In the genomic region with DNA sequence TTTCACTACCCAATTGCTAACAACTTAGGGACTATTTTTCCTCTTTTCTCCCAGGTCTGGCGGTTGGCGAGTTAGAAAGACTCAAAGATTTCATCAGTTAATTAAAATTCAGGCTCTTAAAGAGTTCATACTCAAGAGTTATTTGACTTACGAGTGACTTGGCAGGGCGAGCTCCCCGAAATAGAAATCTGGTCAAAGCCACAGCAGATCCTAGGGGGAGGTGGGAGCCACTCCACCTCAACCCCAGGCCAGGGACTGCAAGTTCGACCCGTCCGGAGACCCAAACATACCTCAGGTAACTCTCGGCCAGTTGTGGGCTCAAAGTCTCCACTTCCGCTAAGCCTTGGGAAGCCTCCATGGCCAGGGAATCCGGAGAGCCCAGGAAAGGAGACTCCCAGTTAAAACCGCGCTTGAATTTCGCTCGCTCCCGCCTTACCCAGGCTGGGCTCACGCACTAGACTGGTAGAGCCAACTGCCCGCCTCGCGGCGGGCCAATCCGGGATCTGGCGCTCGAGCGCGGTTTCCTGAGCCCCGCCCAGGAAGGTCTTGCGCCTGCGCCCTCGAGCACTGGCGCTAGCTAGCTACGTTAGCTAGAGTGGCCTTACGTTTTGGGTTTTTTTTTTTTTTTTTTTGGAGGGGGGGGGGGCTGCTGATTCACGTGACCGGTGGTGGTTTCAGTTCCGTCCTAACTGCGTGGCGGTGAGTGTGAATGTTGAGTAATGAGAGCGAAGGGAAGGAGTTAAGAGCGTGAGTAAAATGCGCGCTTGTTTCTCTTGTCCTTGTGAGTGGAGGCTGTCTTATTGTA, we compare ENCODE assay signal across 8 mouse cellular contexts. TPM values are rescaled to one million over a fixed set of nuclear protein-coding genes. Genes with fewer than 3 reads are reported as not detected.
DNase-seq lines count a peak whose midpoint lies in the region; ATAC-seq and TF ChIP-seq lines count a peak whose summit lies in the region.

A gene (minus strand): TSS at position 474 of the 805 bp plus-strand sequence.

- no peaks in the 10 kb centered on the region for H3K27me3 ChIP-seq in forebrain, embryonic 15.5 days
- no peaks in the 10 kb centered on the region for H3K27me3 ChIP-seq in lung, embryonic 14.5 days (ENCODE audit: insufficient read depth, low read length)
- no peaks in the 10 kb centered on the region for H3K27me3 ChIP-seq in thymus, adult 2 months (ENCODE audit: control insufficient read depth, insufficient read depth, low read length)

- peak; percentile 26 for TF ChIP-seq CTCF in layer of hippocampus, adult 2 months (conservative IDR thresholded peaks at IDR 0.05)
- no peak for TF ChIP-seq CTCF in lung, embryonic 14.5 days (IDR thresholded peaks at IDR 0.05; ENCODE audit: low read depth)
- TF ChIP-seq CTCF in olfactory bulb, adult 2 months (IDR thresholded peaks at IDR 0.05; ENCODE audit: insufficient read depth, low read depth, low read length): no peak
- no peak for TF ChIP-seq CTCF in thymus, adult 2 months (IDR thresholded peaks at IDR 0.05; ENCODE audit: borderline replicate concordance, control insufficient read depth, extremely low read depth, insufficient read depth, low read length, poor library complexity)

- no peaks in the 10 kb centered on the region for H3K36me3 ChIP-seq in forebrain, embryonic 15.5 days
- no peaks in the 10 kb centered on the region for H3K36me3 ChIP-seq in lung, embryonic 14.5 days (ENCODE audit: insufficient read depth)
- no peaks in the 10 kb centered on the region for H3K36me3 ChIP-seq in thymus, adult 2 months (ENCODE audit: control insufficient read depth, insufficient read depth, low read length)

- peak within 1 kb of the TSS; percentile 70 for H3K27ac ChIP-seq in forebrain, embryonic 15.5 days (replicated peaks)
- peak within 1 kb of the TSS; percentile 74; the same call in 1 of the 2 replicates for H3K27ac ChIP-seq in layer of hippocampus, adult 2 months
- peak within 1 kb of the TSS; percentile 78 for H3K27ac ChIP-seq in lung, embryonic 14.5 days (ENCODE audit: low read depth)
- no peak within 1 kb of the TSS for H3K27ac ChIP-seq in olfactory bulb, adult 2 months (ENCODE audit: insufficient read depth, low read depth, low read length)
- H3K27ac ChIP-seq in thymus, adult 2 months (ENCODE audit: control insufficient read depth, insufficient read depth, low read length): peak within 1 kb of the TSS; percentile 91

- peak; percentile 93 for DNase-seq in ES-CJ7 (ENCODE audit: low read depth, low spot score)
- DNase-seq in cerebellum, adult 11 months: peak; percentile 87
- peak; percentile 86 to 91 for DNase-seq in heart, postnatal 36 days
- peak; percentile 84 to 87 for DNase-seq in layer of hippocampus, adult 2 months (ENCODE audit: low spot score in 2 of 2)
- DNase-seq in lung, embryonic 14.5 days: peak; percentile 97
- peak; percentile 86 for DNase-seq in thymus, adult 2 months

- H3K9ac ChIP-seq in forebrain, embryonic 15.5 days (replicated peaks): peak within 1 kb of the TSS; percentile 49
- H3K9ac ChIP-seq in lung, embryonic 14.5 days: peak within 1 kb of the TSS; percentile 67

- H3K4me1 ChIP-seq in forebrain, embryonic 15.5 days: 0 out of 2 replicates have a peak, but pooled peaks cover 5% of the 10 kb centered on the region
- H3K4me1 ChIP-seq in lung, embryonic 14.5 days (ENCODE audit: insufficient read depth): no peaks in the 10 kb centered on the region
- no peaks in the 10 kb centered on the region for H3K4me1 ChIP-seq in olfactory bulb, adult 2 months (ENCODE audit: control insufficient read depth, insufficient read depth, low read length)
- peaks cover 3% of the 10 kb centered on the region for H3K4me1 ChIP-seq in thymus, adult 2 months (replicated peaks; ENCODE audit: control insufficient read depth, insufficient read depth, low read length)

- intact Hi-C loops in heart, postnatal 36 days (cut with DNase I): loop anchor here (2.0 kb wide), 2 partner anchors 32 to 38 kb away; a partner anchor contains a TSS

- WGBS in forebrain, embryonic 15.5 days: 15% methylated on average over 42 of the region's 42 CpGs
- WGBS in lung, embryonic 14.5 days: 6% methylated on average over 40 of the region's 42 CpGs
- 11% methylated on average over 42 of the region's 42 CpGs for WGBS in olfactory bulb, adult 2 months
- WGBS in thymus, adult 2 months: 3% methylated on average over 41 of the region's 42 CpGs

- H3K4me2 ChIP-seq in forebrain, embryonic 15.5 days (replicated peaks): peak within 1 kb of the TSS; percentile 50
- H3K4me2 ChIP-seq in lung, embryonic 14.5 days: peak within 1 kb of the TSS; percentile 53

- TF ChIP-seq POLR2A in olfactory bulb, adult 2 months (IDR thresholded peaks at IDR 0.05; ENCODE audit: insufficient read depth, low read depth, low read length): no peak
- TF ChIP-seq POLR2A in thymus, adult 2 months (IDR thresholded peaks at IDR 0.05; ENCODE audit: control insufficient read depth, extremely low read depth, insufficient read depth, low read length, poor library complexity): 0 out of 2 replicates have a peak, but pooled peaks have one; percentile 37

- H3K4me3 ChIP-seq in forebrain, embryonic 15.5 days: peak within 1 kb of the TSS; percentile 47
- peak within 1 kb of the TSS; percentile 49 for H3K4me3 ChIP-seq in layer of hippocampus, adult 2 months
- H3K4me3 ChIP-seq in lung, embryonic 14.5 days (ENCODE audit: low read depth, low read length): peak within 1 kb of the TSS; percentile 50
- peak within 1 kb of the TSS; percentile 38 for H3K4me3 ChIP-seq in olfactory bulb, adult 2 months (ENCODE audit: insufficient read depth, low read depth, low read length)
- peak within 1 kb of the TSS; percentile 93 for H3K4me3 ChIP-seq in thymus, adult 2 months (ENCODE audit: control insufficient read depth, insufficient read depth, low read length)

- peak; percentile 99 for ATAC-seq in forebrain, embryonic 15.5 days (replicated peaks)
- peak; percentile 99 for ATAC-seq in lung, embryonic 14.5 days (ENCODE audit: insufficient read depth)

- H3K9me3 ChIP-seq in forebrain, embryonic 15.5 days: no peaks in the 10 kb centered on the region
- H3K9me3 ChIP-seq in lung, embryonic 14.5 days (ENCODE audit: low read depth, low read length): no peaks in the 10 kb centered on the region

RNA-seq across cellular contexts. Expression of the gene that starts here (rescaled TPM):
- 4.5 and 4.8 TPM in 2 replicates for polyA plus RNA-seq in forebrain, embryonic 15.5 days (2015; fragmentation: Nextera tagmentation; extraction: Ambion mirVana)
- under 1 TPM; 0.38 to 0.58 TPM for total RNA-seq in heart, postnatal 36 days (2021)
- under 1 TPM; 0.12 to 0.23 TPM for total RNA-seq in layer of hippocampus, adult 2 months (2021)
- 22.6 and 23.8 TPM in 2 replicates for polyA plus RNA-seq in lung, embryonic 14.5 days (2014; fragmentation: Nextera tagmentation; extraction: Ambion mirVana)
- polyA plus RNA-seq in olfactory bulb, adult 2 months (2012; ENCODE audit: insufficient read depth, insufficient read length, low replicate concordance, missing spikeins): not detected in 2 replicates
- 2.9 and 3.6 TPM in 2 replicates for polyA plus RNA-seq in thymus, adult 2 months (2012; rRNA removed)

Comparison
In these comparisons a context has a peak if more than half of its experiments do, and no peak if none do; other contexts are left out.
1. Peak in DNase-seq in heart, postnatal 36 days; RNA of the gene not detected or under 1 TPM.
2. Peak in DNase-seq, H3K4me3 ChIP-seq and H3K27ac ChIP-seq in layer of hippocampus, adult 2 months; RNA of the gene not detected or under 1 TPM.
3. H3K4me3 ChIP-seq: peak in every context shown above with its lines; median percentile 93 in thymus, adult 2 months; 50 in lung, embryonic 14.5 days; 49 in layer of hippocampus, adult 2 months; 47 in forebrain, embryonic 15.5 days; 38 in olfactory bulb, adult 2 months.